Mouse (Mus musculus) liver, embryonic 15.5 days (tissue): ENCODE data around the gene Stkld1. TPM values are rescaled to one million over a fixed set of nuclear protein-coding genes. Genes with fewer than 3 reads are reported as not detected.
A peak's percentile ranks its signal among the peaks of the same experiment; 100 is the strongest.

Experiments used
- ATAC-seq: fragments of 200-750 bp; cut with Nextera tagmentation; 2 replicates; pipeline ENCODE4 v1.8.0; 2017; ENCODE audit warnings: moderate number of reproducible peaks, mild to moderate bottlenecking, moderate library complexity; ENCODE audit not compliant: insufficient read depth
- H3K27ac ChIP-seq: fragments of 300-500 bp; sonication (generic); replicated peaks from 2 replicates; pipeline ENCODE4 v1.5.1; 2015; ENCODE audit warnings: mild to moderate bottlenecking, inconsistent platforms
- H3K27me3 ChIP-seq: fragments of 300-500 bp; sonication (generic); 2 replicates; pipeline ENCODE4 v1.6.1; 2015; ENCODE audit warnings: mild to moderate bottlenecking, inconsistent platforms
- H3K36me3 ChIP-seq: fragments of 300-500 bp; sonication (generic); replicated peaks from 2 replicates; pipeline ENCODE4 v1.6.1; 2015; ENCODE audit warnings: moderate library complexity, mild to moderate bottlenecking, inconsistent platforms
- H3K4me1 ChIP-seq: fragments of 300-500 bp; sonication (generic); replicated peaks from 2 replicates; pipeline ENCODE4 v1.6.1; 2015; ENCODE audit warnings: inconsistent platforms
- H3K4me2 ChIP-seq: fragments of 300-500 bp; sonication (generic); 2 replicates; pipeline ENCODE4 v1.6.1; 2015; ENCODE audit warnings: moderate library complexity, mild to moderate bottlenecking, inconsistent platforms
- H3K4me3 ChIP-seq: fragments of 300-500 bp; sonication (generic); replicated peaks from 2 replicates; pipeline ENCODE4 v1.5.1; 2015; ENCODE audit warnings: mild to moderate bottlenecking, inconsistent platforms
- H3K9ac ChIP-seq: fragments of 300-500 bp; sonication (generic); 2 replicates; pipeline ENCODE4 v1.6.1; 2015; ENCODE audit warnings: moderate library complexity, mild to moderate bottlenecking, inconsistent platforms
- H3K9me3 ChIP-seq: fragments of 300-500 bp; sonication (generic); replicated peaks from 2 replicates; pipeline ENCODE4 v1.6.1; 2016; ENCODE audit warnings: inconsistent platforms
- WGBS: fragments of 180-500 bp; shearing (Covaris S2); methylation state at CpG from one replicate; pipeline ENCODE4 v1.1.7; 2015; ENCODE audit warnings: mixed read lengths; ENCODE audit not compliant: insufficient replicate concordance; 5-methylcytosine and 5-hydroxymethylcytosine counted together
- polyA plus RNA-seq: library from polyadenylated mRNA; unstranded; fragments of >200 nt; fragmentation: Nextera tagmentation; extraction: Ambion mirVana; gene quantifications from 2 replicates; pipeline ENCODE4 v1.2.1, GENCODE M21; 2015

Gene Stkld1
- polyA plus RNA-seq, 1 experiment from 2014 or later: 0.06 TPM

DNA sequence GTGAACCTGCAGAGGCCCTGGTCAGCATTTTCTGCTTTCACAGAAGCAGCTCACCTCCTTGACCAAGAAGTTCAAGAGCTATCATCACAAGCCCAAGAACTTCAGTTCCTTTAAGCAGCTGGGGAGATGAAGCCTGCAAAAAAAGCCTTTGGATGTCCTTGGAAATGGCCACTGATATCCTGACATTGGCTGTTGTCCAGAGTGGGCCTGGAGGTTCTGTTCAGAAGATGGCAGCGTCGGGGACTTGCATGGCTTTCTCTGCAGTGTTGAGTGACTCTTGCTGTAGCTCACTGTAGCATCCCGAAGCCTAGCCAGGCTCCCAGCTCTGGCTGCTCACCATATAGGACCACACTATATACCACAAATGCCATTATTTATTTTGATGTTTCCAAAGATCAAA lies 14.2 kb upstream of the Stkld1 start:
- WGBS: 82% methylated on average over 3 of the region's 3 CpGs
- Histone ChIP-seq H3K4me2 (no peak overlapping the region), H3K27me3 (no peaks in the 10 kb centered on the region), H3K36me3 (peaks cover 68% of the 10 kb centered on the region), H3K27ac (no peak overlapping the region), H3K4me3 (no peak overlapping the region), H3K9me3 (no peaks in the 10 kb centered on the region), H3K9ac (no peak overlapping the region), H3K4me1 (peaks cover 37% of the 10 kb centered on the region)
- ATAC-seq: no peak

- H3K4me2 ChIP-seq: no peak overlapping the region
- ATAC-seq: no peak
- H3K9me3 ChIP-seq: no peaks in the 10 kb centered on the region
- no peak overlapping the region for H3K27ac ChIP-seq
- no peaks in the 10 kb centered on the region for H3K27me3 ChIP-seq
- no peak overlapping the region for H3K4me3 ChIP-seq
- no peak overlapping the region for H3K9ac ChIP-seq
- H3K4me1 ChIP-seq: peaks cover 31% of the 10 kb centered on the region
- WGBS: 74% methylated on average over 6 of the region's 6 CpGs
- peaks cover 75% of the 10 kb centered on the region for H3K36me3 ChIP-seq
Measured at GRCm38 (mm10) chr2:26920190-26920855, 13.5 kb upstream of the Stkld1 start.

- Histone ChIP-seq H3K4me2 (no peak overlapping the region), H3K27me3 (no peaks in the 10 kb centered on the region), H3K27ac (no peak overlapping the region), H3K9ac (no peak overlapping the region), H3K9me3 (no peaks in the 10 kb centered on the region), H3K36me3 (peaks cover 89% of the 10 kb centered on the region), H3K4me3 (no peak overlapping the region), H3K4me1 (peaks cover 17% of the 10 kb centered on the region)
- WGBS: 68% methylated on average over 9 of the region's 9 CpGs
- no peak for ATAC-seq
Measured at GRCm38 (mm10) chr2:26921784-26922183, 12.1 kb upstream of the Stkld1 start.

DNA sequence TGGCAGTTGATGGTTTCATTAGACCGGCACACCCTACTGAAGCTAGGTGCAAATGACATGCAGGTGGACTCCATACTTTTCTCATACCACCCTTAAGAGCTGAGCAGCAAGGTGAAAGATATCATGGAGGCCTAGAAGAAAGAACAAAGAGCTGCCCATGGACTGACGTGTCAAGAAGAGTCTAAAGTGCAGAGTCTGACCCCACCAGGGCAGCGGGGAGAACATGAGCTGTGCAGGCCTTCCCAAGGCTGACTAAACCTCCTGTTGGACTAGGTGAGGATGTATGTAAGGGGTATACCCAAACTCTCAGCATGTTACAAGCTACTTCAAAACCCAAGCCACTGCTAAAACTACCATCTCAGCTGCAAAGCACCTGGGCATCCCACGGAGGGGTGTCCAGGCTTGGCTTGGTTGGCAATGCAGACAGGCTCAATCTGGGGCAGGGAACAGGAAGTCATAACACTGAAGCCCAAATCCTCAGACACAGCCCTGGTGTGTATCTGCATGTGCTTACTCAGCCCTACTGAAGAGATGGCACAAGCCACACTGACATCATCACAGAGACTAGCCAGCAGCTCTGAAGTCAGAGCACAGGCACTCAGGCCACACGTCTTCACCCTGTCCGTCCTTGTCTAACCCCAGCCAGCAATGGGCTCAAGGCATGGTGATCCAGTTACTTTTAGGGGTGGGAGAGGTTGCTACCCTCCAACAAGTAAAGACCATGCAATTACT lies 5.9 kb upstream of the Stkld1 start:
- Histone ChIP-seq H3K9me3 (no peaks in the 10 kb centered on the region), H3K9ac (no peak overlapping the region), H3K4me3 (no peak overlapping the region), H3K27ac (no peak overlapping the region), H3K36me3 (peaks cover 87% of the 10 kb centered on the region), H3K4me1 (peaks cover 49% of the 10 kb centered on the region), H3K4me2 (no peak overlapping the region), H3K27me3 (no peaks in the 10 kb centered on the region)
- WGBS: 76% methylated on average over 6 of the region's 6 CpGs
- ATAC-seq: no peak

DNA sequence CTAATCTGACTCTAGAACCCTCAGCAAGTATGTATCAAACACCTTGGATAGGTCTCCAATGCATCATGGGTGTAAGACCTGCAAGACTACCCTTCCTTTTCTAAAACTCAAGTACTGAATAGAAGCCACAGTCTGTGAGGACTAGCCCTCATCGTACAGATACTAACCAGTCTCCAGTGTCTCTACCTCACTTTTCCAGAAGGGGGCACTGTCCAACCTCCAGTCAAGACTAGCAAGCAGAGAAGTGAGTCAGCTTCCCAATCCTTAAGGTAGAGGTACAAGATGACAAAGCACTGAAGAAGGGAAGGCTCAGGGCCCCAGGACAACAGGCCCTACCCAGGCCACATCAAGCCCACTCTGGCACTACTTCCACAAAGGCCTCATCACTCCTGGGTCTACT lies 3.5 kb upstream of the Stkld1 start:
- H3K9me3 ChIP-seq: no peaks in the 10 kb centered on the region
- no peak for ATAC-seq
- H3K27me3 ChIP-seq: no peaks in the 10 kb centered on the region
- H3K36me3 ChIP-seq: peaks cover 62% of the 10 kb centered on the region
- WGBS: 19% methylated on average over 1 of the region's 1 CpGs
- H3K27ac ChIP-seq: no peak overlapping the region
- peaks cover 63% of the 10 kb centered on the region for H3K4me1 ChIP-seq
- H3K9ac ChIP-seq: no peak overlapping the region
- H3K4me3 ChIP-seq: no peak overlapping the region
- peak overlapping the region; percentile 94 for H3K4me2 ChIP-seq

DNA sequence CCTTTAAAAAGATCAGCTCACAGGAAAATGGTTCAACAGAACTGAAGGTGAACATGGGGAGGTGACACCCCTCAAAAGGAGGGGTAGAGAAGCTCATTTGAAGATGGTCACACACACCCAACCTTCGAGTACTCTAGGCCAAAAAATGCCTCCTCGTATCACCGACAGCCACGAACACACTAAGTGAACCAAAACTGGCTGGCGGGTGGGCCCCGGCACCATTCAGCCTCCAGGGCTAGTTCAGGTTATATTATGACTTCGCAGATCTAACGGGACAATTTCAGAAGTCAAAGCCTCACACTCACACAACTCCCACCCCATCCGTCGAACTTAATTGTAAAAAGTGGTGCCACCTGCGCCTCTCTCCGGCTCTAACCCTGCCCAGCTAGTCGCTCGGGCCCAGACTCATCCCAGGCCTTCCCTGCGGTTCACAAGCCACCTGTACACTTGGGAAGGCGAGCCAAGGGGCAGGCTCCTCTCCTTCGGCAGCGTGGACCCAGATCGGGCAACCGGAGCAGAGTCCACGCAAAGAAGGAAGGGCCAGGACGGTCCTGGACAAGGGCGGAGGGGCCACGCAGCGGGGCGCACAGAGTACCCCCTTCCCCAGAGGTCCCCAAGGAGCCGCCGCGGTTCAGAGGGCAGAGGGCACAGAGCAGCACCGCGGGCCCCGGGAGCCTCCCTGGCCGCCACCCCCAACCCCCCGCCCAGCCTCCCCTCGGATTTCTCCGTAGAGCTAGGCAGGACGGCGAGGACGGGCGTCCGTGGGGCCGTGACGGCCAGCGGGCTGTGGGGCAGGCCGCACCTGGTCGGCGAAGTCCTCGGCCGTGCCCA lies 1.2 kb upstream of the Stkld1 start:
- H3K27ac ChIP-seq: peak overlapping the region; percentile 84
- WGBS: under 1% methylated on average over 49 of the region's 49 CpGs
- peak overlapping the region; percentile 99 for H3K9ac ChIP-seq
- H3K4me2 ChIP-seq: peak overlapping the region; percentile 94
- H3K36me3 ChIP-seq: peaks cover 39% of the 10 kb centered on the region
- H3K9me3 ChIP-seq: no peaks in the 10 kb centered on the region
- peak overlapping the region; percentile 94 for H3K4me3 ChIP-seq
- H3K4me1 ChIP-seq: peaks cover 67% of the 10 kb centered on the region
- ATAC-seq: peak; percentile 26
- H3K27me3 ChIP-seq: no peaks in the 10 kb centered on the region

GRCm38 (mm10) chr2:26935286-26935685 lies 1.4 kb downstream of the Stkld1 start:
- H3K4me2 ChIP-seq: no peak overlapping the region; the same call in 1 of the 2 replicates
- 21% methylated on average over 2 of the region's 2 CpGs for WGBS
- H3K9ac ChIP-seq: no peak overlapping the region
- peaks cover 14% of the 10 kb centered on the region for H3K36me3 ChIP-seq
- H3K27me3 ChIP-seq: no peaks in the 10 kb centered on the region
- H3K9me3 ChIP-seq: no peaks in the 10 kb centered on the region
- H3K4me1 ChIP-seq: peaks cover 45% of the 10 kb centered on the region
- no peak for ATAC-seq
- H3K4me3 ChIP-seq: no peak overlapping the region
- H3K27ac ChIP-seq: no peak overlapping the region

DNA sequence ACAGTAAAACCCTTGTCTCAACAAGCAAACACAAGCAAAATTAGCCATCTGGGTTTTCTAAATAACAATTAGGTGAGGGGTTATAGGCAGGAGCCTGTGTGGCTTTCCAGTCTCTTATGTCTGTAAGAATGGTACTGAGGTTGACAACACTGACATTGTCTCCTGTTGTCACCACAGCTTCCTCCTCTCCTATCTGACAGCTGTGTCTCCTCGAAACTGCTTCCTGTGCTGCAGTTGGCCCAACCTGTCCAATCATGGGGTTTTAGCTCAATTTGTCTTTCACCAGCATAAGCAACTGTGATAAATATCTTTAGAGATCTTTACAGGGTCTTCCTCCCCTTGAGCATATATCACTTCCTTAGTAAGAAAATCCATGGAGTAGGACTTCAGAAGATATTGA lies 2.6 kb downstream of the Stkld1 start:
- Histone ChIP-seq H3K4me3 (no peak overlapping the region), H3K27ac (no peak overlapping the region), H3K9me3 (no peaks in the 10 kb centered on the region), H3K4me2 (no peak overlapping the region), H3K4me1 (peaks cover 33% of the 10 kb centered on the region), H3K27me3 (no peaks in the 10 kb centered on the region), H3K9ac (no peak overlapping the region), H3K36me3 (peaks cover 3% of the 10 kb centered on the region; the same call in 1 of the 2 replicates)
- 5% methylated on average over 1 of the region's 1 CpGs for WGBS
- ATAC-seq: no peak

- no peaks in the 10 kb centered on the region for H3K4me1 ChIP-seq
- no peaks in the 10 kb centered on the region for H3K36me3 ChIP-seq
- WGBS: 19% methylated on average over 5 of the region's 5 CpGs
- H3K4me2 ChIP-seq: no peak overlapping the region
- H3K9ac ChIP-seq: no peak overlapping the region
- 0 out of 2 replicates have a peak, but pooled peaks have one; percentile 28 for ATAC-seq
- H3K27me3 ChIP-seq: no peaks in the 10 kb centered on the region
- no peak overlapping the region for H3K27ac ChIP-seq
- H3K4me3 ChIP-seq: no peak overlapping the region
- no peaks in the 10 kb centered on the region for H3K9me3 ChIP-seq
Measured at GRCm38 (mm10) chr2:26941539-26941938, 7.7 kb downstream of the Stkld1 start.

DNA sequence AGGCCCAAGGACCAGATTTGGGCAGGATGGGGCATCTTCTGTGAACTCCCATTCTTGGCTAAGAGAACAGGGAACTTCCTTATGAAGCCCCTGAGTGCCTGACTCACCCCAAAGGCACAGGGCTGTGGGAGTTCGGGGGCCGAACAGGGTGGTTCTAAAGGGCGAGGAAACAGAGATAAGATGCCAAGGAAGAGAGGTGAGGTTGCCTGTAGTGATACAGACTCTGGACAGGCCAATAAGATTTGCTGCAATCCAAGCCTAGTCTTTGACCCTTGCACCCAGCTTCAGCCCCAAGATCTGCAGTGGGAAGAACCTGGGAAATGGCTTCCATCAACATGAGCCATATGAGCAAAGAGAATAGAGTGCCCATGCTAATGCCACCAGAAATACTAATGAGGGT lies 9.4 kb downstream of the Stkld1 start:
- WGBS: 41% methylated on average over 3 of the region's 3 CpGs
- H3K9ac ChIP-seq: no peak overlapping the region
- no peak overlapping the region for H3K27ac ChIP-seq

DNA sequence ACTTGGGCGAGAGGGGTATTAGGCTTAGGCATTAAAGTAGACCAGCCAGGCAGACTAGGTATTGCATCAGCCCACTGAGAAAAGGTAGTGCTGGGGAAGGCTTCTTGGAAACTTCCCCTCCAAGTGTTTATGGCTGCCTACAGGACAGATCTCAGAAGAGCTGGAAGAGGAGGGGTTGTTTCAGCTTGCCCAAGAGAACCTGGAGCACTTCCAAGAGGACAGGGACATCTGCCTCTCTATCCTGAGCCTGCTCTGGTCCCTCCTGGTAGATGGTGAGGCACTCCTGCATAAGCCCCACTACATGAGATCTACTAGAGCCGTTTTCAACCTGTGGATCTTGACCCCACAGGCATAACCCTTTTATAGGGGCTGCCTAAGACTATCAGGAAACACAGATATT lies 16.6 kb downstream of the Stkld1 start:
- ATAC-seq: no peak
- Histone ChIP-seq H3K9me3 (no peaks in the 10 kb centered on the region), H3K27me3 (no peaks in the 10 kb centered on the region), H3K4me1 (no peaks in the 10 kb centered on the region), H3K4me2 (no peak overlapping the region), H3K4me3 (no peak overlapping the region), H3K36me3 (peaks cover 49% of the 10 kb centered on the region), H3K9ac (no peak overlapping the region), H3K27ac (no peak overlapping the region)
- whole genome bisulfite sequencing: 59% methylated on average over 2 of the region's 2 CpGs

More for the DNA sequence above, 9.4 kb downstream of the Stkld1 start:
- Histone ChIP-seq H3K27me3 (no peaks in the 10 kb centered on the region), H3K9me3 (no peaks in the 10 kb centered on the region), H3K36me3 (no peaks in the 10 kb centered on the region), H3K4me2 (no peak overlapping the region), H3K4me3 (no peak overlapping the region), H3K4me1 (no peaks in the 10 kb centered on the region)
- no peak for ATAC-seq
